Mouse (Mus musculus): Measurements from ENCODE around the gene T2.

Gene T2

GRCm38 (mm10) chr17:8420739-8421138, 64.9 kb downstream of the T2 start:
- no peak for DNase-seq (ENCODE audit: low spot score)

- DNase-seq (ENCODE audit: low spot score) = no peak
These were observed 65.7 kb downstream of the T2 start for GRCm38 (mm10) chr17:8421517-8421916.

- DNase-seq (ENCODE audit: low spot score) = no peak
These were observed 67.5 kb downstream of the T2 start for GRCm38 (mm10) chr17:8423283-8423682.

GRCm38 (mm10) chr17:8429436-8429835, 73.6 kb downstream of the T2 start:
- DNase-seq (ENCODE audit: low spot score) = no peak

- DNase-seq (ENCODE audit: low spot score) = no peak
These were observed 74.1 kb downstream of the T2 start for GRCm38 (mm10) chr17:8429896-8430295.

GRCm38 (mm10) chr17:8432179-8432800, 76.5 kb downstream of the T2 start:
- no peak for DNase-seq (ENCODE audit: low spot score)

GRCm38 (mm10) chr17:8433121-8433977, 77.6 kb downstream of the T2 start:
- DNase-seq (ENCODE audit: low spot score) = no peak

- no peak for DNase-seq (ENCODE audit: low spot score)
These were observed 78.5 kb downstream of the T2 start, which contains the start of gene T for GRCm38 (mm10) chr17:8433978-8434960. Gene T, plus strand, starts transcription at chr17:8434423.

- DNase-seq (ENCODE audit: low spot score) = no peak
These were observed 80.4 kb downstream of the T2 start for GRCm38 (mm10) chr17:8436184-8436583.

- no peak for DNase-seq (ENCODE audit: low spot score)
These were observed 88.3 kb downstream of the T2 start for GRCm38 (mm10) chr17:8444062-8444461.

- no peak for DNase-seq (ENCODE audit: low spot score)
These were observed 91.9 kb downstream of the T2 start for GRCm38 (mm10) chr17:8447676-8448192.

GRCm38 (mm10) chr17:8448324-8448723, 92.5 kb downstream of the T2 start:
- DNase-seq (ENCODE audit: low spot score) = no peak

- no peak for DNase-seq (ENCODE audit: low spot score)
These were observed 99.4 kb downstream of the T2 start for GRCm38 (mm10) chr17:8455196-8455595.

GRCm38 (mm10) chr17:8455601-8456000, 99.8 kb downstream of the T2 start:
- DNase-seq (ENCODE audit: low spot score) = no peak

GRCm38 (mm10) chr17:8456856-8457460, 101.2 kb downstream of the T2 start:
- no peak for DNase-seq (ENCODE audit: low spot score)

GRCm38 (mm10) chr17:8461568-8461967, 105.8 kb downstream of the T2 start:
- DNase-seq (ENCODE audit: low spot score) = no peak

- DNase-seq (ENCODE audit: low spot score) = peak; percentile 20
These were observed 107.8 kb downstream of the T2 start for GRCm38 (mm10) chr17:8463482-8464128.

- DNase-seq (ENCODE audit: low spot score) = no peak
These were observed 112.0 kb downstream of the T2 start for GRCm38 (mm10) chr17:8467771-8468170.

- DNase-seq (ENCODE audit: low spot score) = peak; percentile 50
These were observed 113.0 kb downstream of the T2 start for GRCm38 (mm10) chr17:8468716-8469344.
